Mouse (Mus musculus): ENCODE measurements at regions not wholly inside any gene's neighbourhood (a gene's known extent, or its start where the extent isn't known, plus 50 kb on each side); places are given as distances from the start of the nearest gene placed in this dataset.

- no peak overlapping the region for H3K4me3 ChIP-seq (ENCODE audit: low read depth, low read length)
- H3K4me1 ChIP-seq (ENCODE audit: insufficient read depth, low read depth, low read length), result no peaks in the 10 kb centered on the region
- no peaks in the 10 kb centered on the region for H3K27me3 ChIP-seq (ENCODE audit: insufficient read depth, low read length)
- TF ChIP-seq GATA1 (IDR thresholded peaks at IDR 0.05; ENCODE audit: borderline replicate concordance, low read length) (no peak), GATA2 (IDR thresholded peaks at IDR 0.05; ENCODE audit: borderline replicate concordance, low read depth, low read length) (no peak), CTCF (IDR thresholded peaks at IDR 0.05; ENCODE audit: low read depth, low read length) (no peak), TAL1 (conservative IDR thresholded peaks at IDR 0.05; ENCODE audit: low read depth, low read length) (no peak), POLR2AphosphoS5 (IDR thresholded peaks at IDR 0.05; ENCODE audit: insufficient replicate concordance, low read depth, low read length) (no peak)
- H3K36me3 ChIP-seq (replicated peaks), result no peaks in the 10 kb centered on the region
- no peaks in the 10 kb centered on the region for H3K9me3 ChIP-seq (replicated peaks)
- ATAC-seq (ENCODE audit: extremely low read depth, insufficient number of reproducible peaks, low FRiP score, poor library complexity, severe bottlenecking) (no peak), DNase-seq (ENCODE audit: low spot score) (no peak)
These were observed 124.7 kb downstream of the 4930564D02Rik start for GRCm38 (mm10) chr3:105191303-105191702.

GRCm38 (mm10) chr3:105191830-105192229, 125.2 kb downstream of the 4930564D02Rik start:
- ATAC-seq (ENCODE audit: extremely low read depth, insufficient number of reproducible peaks, low FRiP score, poor library complexity, severe bottlenecking) (no peak), DNase-seq (ENCODE audit: low spot score) (no peak)
- no peaks in the 10 kb centered on the region for H3K36me3 ChIP-seq (replicated peaks)
- no peak overlapping the region for H3K4me3 ChIP-seq (ENCODE audit: low read depth, low read length)
- TF ChIP-seq POLR2AphosphoS5 (IDR thresholded peaks at IDR 0.05; ENCODE audit: insufficient replicate concordance, low read depth, low read length) (no peak), CTCF (IDR thresholded peaks at IDR 0.05; ENCODE audit: low read depth, low read length) (no peak), TAL1 (conservative IDR thresholded peaks at IDR 0.05; ENCODE audit: low read depth, low read length) (no peak), GATA1 (IDR thresholded peaks at IDR 0.05; ENCODE audit: borderline replicate concordance, low read length) (no peak), GATA2 (IDR thresholded peaks at IDR 0.05; ENCODE audit: borderline replicate concordance, low read depth, low read length) (no peak)
- H3K9me3 ChIP-seq (replicated peaks), result no peaks in the 10 kb centered on the region
- H3K4me1 ChIP-seq (ENCODE audit: insufficient read depth, low read depth, low read length), result no peaks in the 10 kb centered on the region
- no peaks in the 10 kb centered on the region for H3K27me3 ChIP-seq (ENCODE audit: insufficient read depth, low read length)

- Histone ChIP-seq H3K4me3 (ENCODE audit: low read depth, low read length) (no peak overlapping the region), H3K36me3 (replicated peaks) (no peaks in the 10 kb centered on the region), H3K4me1 (ENCODE audit: insufficient read depth, low read depth, low read length) (no peaks in the 10 kb centered on the region), H3K9me3 (replicated peaks) (no peaks in the 10 kb centered on the region), H3K27me3 (ENCODE audit: insufficient read depth, low read length) (no peaks in the 10 kb centered on the region)
- DNase-seq (ENCODE audit: low spot score), result no peak
- no peak for ATAC-seq (ENCODE audit: extremely low read depth, insufficient number of reproducible peaks, low FRiP score, poor library complexity, severe bottlenecking)
- no peak for TF ChIP-seq GATA2 (IDR thresholded peaks at IDR 0.05; ENCODE audit: borderline replicate concordance, low read depth, low read length)
- no peak for TF ChIP-seq TAL1 (conservative IDR thresholded peaks at IDR 0.05; ENCODE audit: low read depth, low read length)
- TF ChIP-seq GATA1 (IDR thresholded peaks at IDR 0.05; ENCODE audit: borderline replicate concordance, low read length), result no peak
- TF ChIP-seq POLR2AphosphoS5 (IDR thresholded peaks at IDR 0.05; ENCODE audit: insufficient replicate concordance, low read depth, low read length), result no peak
- TF ChIP-seq CTCF (IDR thresholded peaks at IDR 0.05; ENCODE audit: low read depth, low read length), result no peak
These were observed 134.1 kb downstream of the 4930564D02Rik start for GRCm38 (mm10) chr3:105200735-105201134.

GRCm38 (mm10) chr3:105209164-105209563, 142.5 kb downstream of the 4930564D02Rik start:
- Histone ChIP-seq H3K36me3 (replicated peaks) (no peaks in the 10 kb centered on the region), H3K4me3 (ENCODE audit: low read depth, low read length) (no peak overlapping the region), H3K4me1 (ENCODE audit: insufficient read depth, low read depth, low read length) (no peaks in the 10 kb centered on the region), H3K27me3 (ENCODE audit: insufficient read depth, low read length) (no peaks in the 10 kb centered on the region), H3K9me3 (replicated peaks) (no peaks in the 10 kb centered on the region)
- no peak for ATAC-seq (ENCODE audit: extremely low read depth, insufficient number of reproducible peaks, low FRiP score, poor library complexity, severe bottlenecking)
- no peak for TF ChIP-seq POLR2AphosphoS5 (IDR thresholded peaks at IDR 0.05; ENCODE audit: insufficient replicate concordance, low read depth, low read length)
- no peak for TF ChIP-seq TAL1 (conservative IDR thresholded peaks at IDR 0.05; ENCODE audit: low read depth, low read length)
- no peak for TF ChIP-seq CTCF (IDR thresholded peaks at IDR 0.05; ENCODE audit: low read depth, low read length)
- TF ChIP-seq GATA2 (IDR thresholded peaks at IDR 0.05; ENCODE audit: borderline replicate concordance, low read depth, low read length), result no peak
- no peak for TF ChIP-seq GATA1 (IDR thresholded peaks at IDR 0.05; ENCODE audit: borderline replicate concordance, low read length)
- DNase-seq (ENCODE audit: low spot score), result no peak

GRCm38 (mm10) chr3:105211023-105211422, 144.4 kb downstream of the 4930564D02Rik start:
- ATAC-seq (ENCODE audit: extremely low read depth, insufficient number of reproducible peaks, low FRiP score, poor library complexity, severe bottlenecking) (no peak), DNase-seq (ENCODE audit: low spot score) (no peak)
- no peaks in the 10 kb centered on the region for H3K9me3 ChIP-seq (replicated peaks)
- H3K4me3 ChIP-seq (ENCODE audit: low read depth, low read length), result no peak overlapping the region
- H3K36me3 ChIP-seq (replicated peaks), result no peaks in the 10 kb centered on the region
- no peak for TF ChIP-seq TAL1 (conservative IDR thresholded peaks at IDR 0.05; ENCODE audit: low read depth, low read length)
- no peaks in the 10 kb centered on the region for H3K4me1 ChIP-seq (ENCODE audit: insufficient read depth, low read depth, low read length)
- H3K27me3 ChIP-seq (ENCODE audit: insufficient read depth, low read length), result no peaks in the 10 kb centered on the region

GRCm38 (mm10) chr3:105211726-105212125, 145.1 kb downstream of the 4930564D02Rik start:
- Histone ChIP-seq H3K9me3 (replicated peaks) (no peaks in the 10 kb centered on the region), H3K4me1 (ENCODE audit: insufficient read depth, low read depth, low read length) (no peaks in the 10 kb centered on the region), H3K36me3 (replicated peaks) (no peaks in the 10 kb centered on the region), H3K4me3 (ENCODE audit: low read depth, low read length) (no peak overlapping the region), H3K27me3 (ENCODE audit: insufficient read depth, low read length) (no peaks in the 10 kb centered on the region; the same call in 1 of the 2 replicates)
- DNase-seq (ENCODE audit: low spot score) (no peak), ATAC-seq (ENCODE audit: extremely low read depth, insufficient number of reproducible peaks, low FRiP score, poor library complexity, severe bottlenecking) (no peak)
- no peak for TF ChIP-seq GATA2 (IDR thresholded peaks at IDR 0.05; ENCODE audit: borderline replicate concordance, low read depth, low read length)
- TF ChIP-seq CTCF (IDR thresholded peaks at IDR 0.05; ENCODE audit: low read depth, low read length), result no peak
- TF ChIP-seq TAL1 (conservative IDR thresholded peaks at IDR 0.05; ENCODE audit: low read depth, low read length), result no peak
- no peak for TF ChIP-seq GATA1 (IDR thresholded peaks at IDR 0.05; ENCODE audit: borderline replicate concordance, low read length)
- TF ChIP-seq POLR2AphosphoS5 (IDR thresholded peaks at IDR 0.05; ENCODE audit: insufficient replicate concordance, low read depth, low read length), result no peak

GRCm38 (mm10) chr3:105214867-105215266, 148.2 kb downstream of the 4930564D02Rik start:
- H3K4me3 ChIP-seq (ENCODE audit: low read depth, low read length), result no peak overlapping the region

More at GRCm38 (mm10) chr3:105214867-105215266, 148.2 kb downstream of the 4930564D02Rik start:
- Histone ChIP-seq H3K27me3 (ENCODE audit: insufficient read depth, low read length) (no peaks in the 10 kb centered on the region; the same call in 1 of the 2 replicates), H3K36me3 (replicated peaks) (no peaks in the 10 kb centered on the region), H3K9me3 (replicated peaks) (no peaks in the 10 kb centered on the region), H3K4me1 (ENCODE audit: insufficient read depth, low read depth, low read length) (no peaks in the 10 kb centered on the region)
- ATAC-seq (ENCODE audit: extremely low read depth, insufficient number of reproducible peaks, low FRiP score, poor library complexity, severe bottlenecking) (no peak), DNase-seq (ENCODE audit: low spot score) (no peak)
- TF ChIP-seq GATA2 (IDR thresholded peaks at IDR 0.05; ENCODE audit: borderline replicate concordance, low read depth, low read length), result no peak
- TF ChIP-seq CTCF (IDR thresholded peaks at IDR 0.05; ENCODE audit: low read depth, low read length), result no peak
- no peak for TF ChIP-seq GATA1 (IDR thresholded peaks at IDR 0.05; ENCODE audit: borderline replicate concordance, low read length)
- TF ChIP-seq TAL1 (conservative IDR thresholded peaks at IDR 0.05; ENCODE audit: low read depth, low read length), result no peak
- no peak for TF ChIP-seq POLR2AphosphoS5 (IDR thresholded peaks at IDR 0.05; ENCODE audit: insufficient replicate concordance, low read depth, low read length)

Data from G1E (cell line).